8 mouse cellular contexts compared by ENCODE assay signal in the genomic region with DNA sequence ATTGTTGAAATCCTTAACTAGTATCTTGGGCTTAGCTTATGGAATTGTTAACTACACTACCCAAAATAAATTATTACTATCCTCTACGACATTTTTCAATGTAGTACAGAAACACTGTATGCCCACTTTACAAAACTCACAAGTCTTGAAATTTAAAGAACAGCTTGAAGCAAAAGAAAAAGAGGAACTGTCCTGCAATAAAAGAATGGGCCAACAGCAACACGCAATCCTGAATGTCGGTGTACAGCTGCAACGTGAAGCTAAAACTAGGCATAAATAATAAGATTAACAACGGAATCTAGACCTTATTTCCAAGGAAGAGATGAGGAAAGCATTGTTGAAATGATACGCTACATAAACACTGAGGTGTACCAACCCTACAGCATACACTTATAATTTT. TPM values are rescaled to one million over a fixed set of nuclear protein-coding genes. Genes with fewer than 3 reads are reported as not detected.
DNase-seq lines count a peak whose midpoint lies in the region; ATAC-seq lines count a peak whose summit lies in the region.

No protein-coding gene starts in this region.

- H3K9ac ChIP-seq in kidney, embryonic 15.5 days = peak overlapping the region; percentile 79; the same call in 1 of the 2 replicates
- H3K9ac ChIP-seq in embryonic facial prominence, embryonic 11.5 days (replicated peaks; ENCODE audit: low read length) = peak overlapping the region; percentile 88
- H3K9ac ChIP-seq in intestine, embryonic 15.5 days = peak overlapping the region; percentile 86
- H3K9ac ChIP-seq in midbrain, embryonic 16.5 days (ENCODE audit: low read depth, low read length) = no peak overlapping the region

- H3K27ac ChIP-seq in kidney, embryonic 15.5 days = peak overlapping the region; percentile 95; the same call in 1 of the 2 replicates
- no peak overlapping the region for H3K27ac ChIP-seq in embryonic facial prominence, embryonic 11.5 days (replicated peaks; ENCODE audit: low read depth, low read length)
- H3K27ac ChIP-seq in intestine, embryonic 15.5 days = peak overlapping the region; percentile 94; the same call in 1 of the 2 replicates
- H3K27ac ChIP-seq in midbrain, embryonic 16.5 days (ENCODE audit: low read length) = no peak overlapping the region

- no peaks in the 10 kb centered on the region for H3K27me3 ChIP-seq in kidney, embryonic 15.5 days
- H3K27me3 ChIP-seq in embryonic facial prominence, embryonic 11.5 days (ENCODE audit: control insufficient read depth, insufficient read depth, low read length) = no peaks in the 10 kb centered on the region
- no peaks in the 10 kb centered on the region for H3K27me3 ChIP-seq in intestine, embryonic 15.5 days (replicated peaks)
- no peaks in the 10 kb centered on the region for H3K27me3 ChIP-seq in midbrain, embryonic 16.5 days (ENCODE audit: control insufficient read depth, insufficient read depth, low read depth, low read length)

- DNase-seq in kidney, postnatal 4 days = no peak
- no peak for DNase-seq in embryonic facial prominence, embryonic 11.5 days (ENCODE audit: low spot score)
- no peak for DNase-seq in cerebellum, postnatal 4 days (ENCODE audit: low spot score in 2 of 2)
- DNase-seq in cerebellum, postnatal 14 days = no peak

- H3K9me3 ChIP-seq in kidney, embryonic 15.5 days (replicated peaks) = no peaks in the 10 kb centered on the region
- no peaks in the 10 kb centered on the region for H3K9me3 ChIP-seq in embryonic facial prominence, embryonic 11.5 days (replicated peaks; ENCODE audit: control insufficient read depth, low read length)
- no peaks in the 10 kb centered on the region for H3K9me3 ChIP-seq in intestine, embryonic 15.5 days
- no peaks in the 10 kb centered on the region for H3K9me3 ChIP-seq in midbrain, embryonic 16.5 days (replicated peaks; ENCODE audit: control insufficient read depth, low read length, poor library complexity, severe bottlenecking)

- H3K4me3 ChIP-seq in kidney, embryonic 15.5 days (replicated peaks) = peak overlapping the region; percentile 87
- H3K4me3 ChIP-seq in embryonic facial prominence, embryonic 11.5 days (ENCODE audit: low read depth, low read length) = peak overlapping the region; percentile 76
- H3K4me3 ChIP-seq in intestine, embryonic 15.5 days (replicated peaks) = peak overlapping the region; percentile 64
- peak overlapping the region; percentile 72 for H3K4me3 ChIP-seq in midbrain, embryonic 16.5 days (ENCODE audit: low read depth, low read length)

- H3K4me2 ChIP-seq in kidney, embryonic 15.5 days = peak overlapping the region; percentile 82
- H3K4me2 ChIP-seq in embryonic facial prominence, embryonic 11.5 days (ENCODE audit: low read depth, low read length) = peak overlapping the region; percentile 78
- H3K4me2 ChIP-seq in intestine, embryonic 15.5 days (replicated peaks) = peak overlapping the region; percentile 91
- peak overlapping the region; percentile 96; the same call in 1 of the 2 replicates for H3K4me2 ChIP-seq in midbrain, embryonic 16.5 days (ENCODE audit: low read length)

- WGBS in kidney, embryonic 15.5 days = 15% methylated on average over 6 of the region's 6 CpGs
- WGBS in embryonic facial prominence, embryonic 11.5 days = 22% methylated on average over 6 of the region's 6 CpGs
- 14% methylated on average over 6 of the region's 6 CpGs for WGBS in intestine, embryonic 15.5 days
- 17% methylated on average over 6 of the region's 6 CpGs for WGBS in midbrain, embryonic 16.5 days

- H3K4me1 ChIP-seq in kidney, embryonic 15.5 days = peaks cover 22% of the 10 kb centered on the region
- no peaks in the 10 kb centered on the region for H3K4me1 ChIP-seq in embryonic facial prominence, embryonic 11.5 days (ENCODE audit: control insufficient read depth, insufficient read depth, low read length)
- peaks cover 10% of the 10 kb centered on the region; the same call in 1 of the 2 replicates for H3K4me1 ChIP-seq in intestine, embryonic 15.5 days (replicated peaks)
- peaks cover 4% of the 10 kb centered on the region for H3K4me1 ChIP-seq in midbrain, embryonic 16.5 days (ENCODE audit: control insufficient read depth, insufficient read depth, low read length)

- peaks cover 6% of the 10 kb centered on the region; the same call in 1 of the 2 replicates for H3K36me3 ChIP-seq in kidney, embryonic 15.5 days
- no peaks in the 10 kb centered on the region for H3K36me3 ChIP-seq in embryonic facial prominence, embryonic 11.5 days (replicated peaks; ENCODE audit: control insufficient read depth, insufficient read depth, low read depth, low read length)
- no peaks in the 10 kb centered on the region for H3K36me3 ChIP-seq in intestine, embryonic 15.5 days
- no peaks in the 10 kb centered on the region for H3K36me3 ChIP-seq in midbrain, embryonic 16.5 days (ENCODE audit: control insufficient read depth, insufficient read depth, low read length)

- no peak for ATAC-seq in kidney, embryonic 15.5 days (replicated peaks; ENCODE audit: low FRiP score)
- no peak for ATAC-seq in embryonic facial prominence, embryonic 11.5 days (replicated peaks; ENCODE audit: insufficient number of reproducible peaks, low FRiP score, low TSS enrichment, low read depth)
- ATAC-seq in intestine, embryonic 15.5 days = no peak
- ATAC-seq in midbrain, embryonic 16.5 days = no peak
- ATAC-seq in CD4-positive, CD25-positive, alpha-beta regulatory T cell, adult 4 months = no peak

RNA-seq across cellular contexts. Expression of a gene that starts 1.1 kb away (rescaled TPM):
- polyA plus RNA-seq in kidney, embryonic 15.5 days (2015; fragmentation: Nextera tagmentation; extraction: Ambion mirVana) = 44.8 and 49.6 TPM in 2 replicates
- 53.9 and 63.4 TPM in 2 replicates for polyA plus RNA-seq in embryonic facial prominence, embryonic 11.5 days (2014; fragmentation: Nextera tagmentation; extraction: Ambion mirVana)
- 40.5 and 42.4 TPM in 2 replicates for polyA plus RNA-seq in intestine, embryonic 15.5 days (2015; fragmentation: Nextera tagmentation; extraction: Ambion mirVana)
- 3.4 and 4.6 TPM in 2 replicates for polyA plus RNA-seq in midbrain, embryonic 16.5 days (2015; fragmentation: Nextera tagmentation; extraction: Ambion mirVana)
- 1 to 10 TPM; 2.8 to 4.3 TPM for polyA plus RNA-seq in CD4-positive, CD25-positive, alpha-beta regulatory T cell, adult 4 months (2017; shearing (Covaris generic))

RNA-seq across cellular contexts. Expression of a gene that starts 23.4 kb away (rescaled TPM):
- 3.6 and 5.0 TPM in 2 replicates for polyA plus RNA-seq in kidney, embryonic 15.5 days (2015; fragmentation: Nextera tagmentation; extraction: Ambion mirVana)
- polyA plus RNA-seq in embryonic facial prominence, embryonic 11.5 days (2014; fragmentation: Nextera tagmentation; extraction: Ambion mirVana) = 6.8 and 8.8 TPM in 2 replicates
- 2.9 and 4.4 TPM in 2 replicates for polyA plus RNA-seq in intestine, embryonic 15.5 days (2015; fragmentation: Nextera tagmentation; extraction: Ambion mirVana)
- polyA plus RNA-seq in midbrain, embryonic 16.5 days (2015; fragmentation: Nextera tagmentation; extraction: Ambion mirVana) = 17.3 and 19.7 TPM in 2 replicates
- polyA plus RNA-seq in CD4-positive, CD25-positive, alpha-beta regulatory T cell, adult 4 months (2017; shearing (Covaris generic)) = 1 to 10 TPM; 1.1 to 1.2 TPM

Comparison
In these comparisons a context has a peak if more than half of its experiments do, and no peak if none do; other contexts are left out.
1. H3K27ac ChIP-seq: peak in kidney, embryonic 15.5 days (single experiment) and intestine, embryonic 15.5 days (single experiment); none in embryonic facial prominence, embryonic 11.5 days (single experiment) and midbrain, embryonic 16.5 days (single experiment).
2. Peak in every context shown above with its lines, with median percentiles within 50 percentile points of each other: H3K4me2 ChIP-seq and H3K4me3 ChIP-seq.